Mouse (Mus musculus) kidney, postnatal 0 days (tissue): ENCODE measurements around the gene Rassf3. TPM values are rescaled to one million over a fixed set of nuclear protein-coding genes. Genes with fewer than 3 reads are reported as not detected.
A peak's percentile ranks its signal among the peaks of the same experiment; 100 is the strongest.

ENCODE experiments used
- ATAC-seq: fragments of 200-750 bp; cut with Nextera tagmentation; replicated peaks from 2 replicates; pipeline ENCODE4 v1.8.0; 2017; ENCODE audit warnings: low read depth, moderate number of reproducible peaks, moderate TSS enrichment, moderate library complexity; ENCODE audit not compliant: low FRiP score
- DNase-seq: peaks from one replicate; pipeline ENCODE4 v3.0.0-alpha.2; 2016; ENCODE audit warnings: low spot score
- H3K27ac ChIP-seq: fragments of 300-500 bp; sonication (generic); 2 replicates; pipeline ENCODE4 v1.5.1; 2014; ENCODE audit warnings: mild to moderate bottlenecking
- H3K27me3 ChIP-seq: fragments of 300-500 bp; sonication (generic); 2 replicates; pipeline ENCODE4 v1.6.1; 2014; ENCODE audit warnings: low read length, mixed read lengths; ENCODE audit not compliant: insufficient read depth
- H3K36me3 ChIP-seq: fragments of 300-500 bp; sonication (generic); 2 replicates; pipeline ENCODE4 v1.6.1; 2014; ENCODE audit warnings: low read length, mixed read lengths; ENCODE audit not compliant: insufficient read depth
- H3K4me1 ChIP-seq: fragments of 300-500 bp; sonication (generic); replicated peaks from 2 replicates; pipeline ENCODE4 v1.6.1; 2014; ENCODE audit warnings: antibody characterized with exemption, low read length, mixed read lengths; ENCODE audit not compliant: insufficient read depth
- H3K4me2 ChIP-seq: fragments of 300-500 bp; sonication (generic); 2 replicates; pipeline ENCODE4 v1.6.1; 2014; ENCODE audit warnings: mild to moderate bottlenecking, low read length, moderate library complexity, mixed read lengths
- H3K4me3 ChIP-seq: fragments of 300-500 bp; sonication (generic); replicated peaks from 2 replicates; pipeline ENCODE4 v1.5.1; 2014; ENCODE audit warnings: low read depth, low read length
- H3K9ac ChIP-seq: fragments of 300-500 bp; sonication (generic); 2 replicates; pipeline ENCODE4 v1.6.1; 2014; ENCODE audit warnings: low read depth, low read length
- H3K9me3 ChIP-seq: fragments of 300-500 bp; sonication (generic); replicated peaks from 2 replicates; pipeline ENCODE4 v1.6.1; 2016; ENCODE audit warnings: low read length, inconsistent platforms, mixed read lengths
- CTCF ChIP-seq: IDR thresholded peaks from 2 replicates; pipeline ENCODE4 v1.5.1; 2016; ENCODE audit warnings: antibody characterized with exemption, low read depth, mild to moderate bottlenecking, moderate library complexity
- WGBS: fragments of 180-500 bp; shearing (Covaris S2); extraction: QIAGEN DNeasy Blood & Tissue Kit; methylation state at CpG from one replicate; pipeline ENCODE4 v1.1.7; 2014; 5-methylcytosine and 5-hydroxymethylcytosine counted together
- polyA plus RNA-seq: library from polyadenylated mRNA; unstranded; fragments of >200 nt; fragmentation: Nextera tagmentation; extraction: Ambion mirVana; gene quantifications from 2 replicates; pipeline ENCODE4 v1.2.1, GENCODE M21; 2015

Rassf3 gene
- polyA plus RNA-seq, 1 experiment from 2014 or later: 11.9 TPM

DNA sequence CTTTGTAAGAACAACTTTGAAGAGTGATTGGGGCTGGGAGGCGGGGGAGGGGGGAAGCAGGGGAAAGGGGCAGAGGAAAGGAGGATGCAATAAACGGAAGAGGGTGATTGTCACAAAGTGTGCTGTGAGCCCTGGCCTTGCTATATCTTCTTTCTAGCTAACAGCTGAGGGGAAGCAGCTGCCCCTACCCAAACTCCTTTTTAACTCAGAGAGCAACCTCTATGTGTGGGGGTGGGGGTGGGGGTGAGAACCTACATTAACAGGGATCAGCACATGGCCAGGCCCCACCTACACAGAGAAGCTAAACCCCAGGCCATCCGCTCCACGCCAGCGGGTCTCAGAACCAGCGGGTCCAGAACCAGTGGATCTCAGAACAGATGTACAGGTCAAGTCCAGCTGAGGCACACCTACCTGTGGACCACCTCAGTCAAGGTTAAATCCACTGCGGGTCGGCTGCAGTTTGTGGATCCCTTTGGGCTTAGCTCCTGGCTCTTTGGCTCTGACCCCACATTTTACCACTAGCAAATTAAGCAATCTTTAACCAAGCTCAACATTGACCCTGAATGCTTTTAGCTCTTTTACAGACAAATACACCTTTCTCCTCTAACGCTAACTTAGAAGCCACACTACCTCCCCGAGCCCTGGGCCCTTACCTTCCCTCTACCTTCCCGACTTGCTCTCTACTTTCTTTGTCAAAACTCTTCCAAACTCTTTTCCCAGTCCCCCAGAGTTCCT, 64.3 kb downstream of the Rassf3 start:
- no peaks in the 10 kb centered on the region for H3K9me3 ChIP-seq
- H3K36me3 ChIP-seq: peaks cover 6% of the 10 kb centered on the region; the same call in 1 of the 2 replicates
- H3K9ac ChIP-seq: no peak overlapping the region
- H3K4me3 ChIP-seq: no peak overlapping the region
- ATAC-seq (no peak), DNase-seq (no peak)
- no peak overlapping the region for H3K27ac ChIP-seq
- WGBS: 76% methylated on average over 11 of the region's 11 CpGs
- peaks cover 12% of the 10 kb centered on the region; the same call in 1 of the 2 replicates for H3K4me1 ChIP-seq
- no peak overlapping the region for H3K4me2 ChIP-seq
- H3K27me3 ChIP-seq: no peaks in the 10 kb centered on the region
- TF ChIP-seq CTCF: no peak

DNA sequence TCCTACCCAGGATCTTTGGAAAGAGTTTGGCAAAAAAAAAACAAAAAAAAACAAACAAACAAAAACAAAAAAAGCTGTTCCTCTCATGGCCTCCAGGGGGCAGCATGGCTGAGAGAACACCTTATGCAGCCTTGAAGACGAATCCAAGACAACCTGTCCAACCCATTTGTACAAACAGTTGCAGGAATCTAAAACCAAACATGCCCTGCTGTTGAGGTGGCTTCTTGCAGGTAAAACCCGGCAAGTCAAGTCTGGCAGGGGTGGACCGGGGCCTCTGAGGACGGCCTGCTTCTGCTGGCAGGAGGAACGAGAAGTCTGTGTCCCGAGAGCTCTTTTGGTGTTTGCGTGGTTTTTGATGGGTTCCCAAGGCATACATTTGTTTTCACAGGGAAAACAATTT, 66.4 kb downstream of the Rassf3 start:
- TF ChIP-seq CTCF: peak; percentile 91
- WGBS: 68% methylated on average over 7 of the region's 7 CpGs
- peaks cover 6% of the 10 kb centered on the region; the same call in 1 of the 2 replicates for H3K36me3 ChIP-seq
- no peaks in the 10 kb centered on the region for H3K27me3 ChIP-seq
- 0 out of 2 replicates have a peak, but pooled peaks cover 7% of the 10 kb centered on the region for H3K4me1 ChIP-seq
- H3K9me3 ChIP-seq: no peaks in the 10 kb centered on the region
- no peak overlapping the region for H3K4me2 ChIP-seq
- no peak overlapping the region for H3K27ac ChIP-seq
- no peak for ATAC-seq
- peak; percentile 81 for DNase-seq
- H3K9ac ChIP-seq: no peak overlapping the region
- no peak overlapping the region for H3K4me3 ChIP-seq

DNA sequence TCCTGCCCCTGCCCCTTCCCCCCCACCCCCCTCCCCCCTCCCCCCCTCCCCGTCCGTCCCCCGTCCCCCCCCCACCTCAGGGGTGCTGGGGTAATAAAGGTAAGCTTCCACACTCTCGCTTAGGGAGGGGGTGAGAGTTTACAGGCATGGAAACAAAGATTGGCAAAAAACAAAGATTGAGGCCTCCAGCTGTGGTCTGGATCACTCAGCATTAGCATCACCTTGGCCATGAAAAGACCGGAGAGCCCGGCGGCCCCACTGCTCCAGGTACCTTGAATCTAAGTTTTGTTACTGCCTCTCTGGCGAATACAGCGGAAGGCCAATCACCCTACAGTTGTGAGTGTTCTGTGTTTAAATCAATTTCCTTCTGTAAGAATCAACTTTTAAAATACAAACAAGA, 72.2 kb downstream of the Rassf3 start:
- no peak overlapping the region for H3K27ac ChIP-seq
- ATAC-seq: no peak
- 78% methylated on average over 6 of the region's 9 CpGs for WGBS

DNA sequence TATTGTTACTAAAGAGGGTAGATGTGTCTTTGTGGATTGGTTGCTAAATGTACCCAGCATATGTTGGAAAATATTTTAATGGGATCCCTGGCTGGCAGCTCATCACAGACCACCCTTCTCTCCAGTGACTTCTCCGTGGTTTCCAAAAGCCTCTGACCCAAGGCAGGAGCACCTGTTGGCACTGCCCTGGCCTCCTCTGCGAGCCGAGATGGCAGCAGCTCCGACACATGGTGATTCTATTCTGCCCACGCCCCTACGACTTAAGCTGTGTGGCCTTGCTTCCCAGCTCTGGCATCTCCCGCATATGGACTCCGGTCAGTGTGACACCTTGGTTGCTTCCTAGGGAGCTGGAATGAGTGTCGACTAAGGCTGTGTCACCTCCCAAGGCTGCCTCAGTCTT, 73.0 kb downstream of the Rassf3 start:
- DNase-seq (no peak), ATAC-seq (no peak)
- Histone ChIP-seq H3K36me3 (no peaks in the 10 kb centered on the region), H3K27me3 (no peaks in the 10 kb centered on the region), H3K4me2 (no peak overlapping the region), H3K9me3 (no peaks in the 10 kb centered on the region), H3K4me3 (no peak overlapping the region), H3K4me1 (no peaks in the 10 kb centered on the region), H3K9ac (no peak overlapping the region), H3K27ac (no peak overlapping the region)
- TF ChIP-seq CTCF: no peak
- WGBS: 70% methylated on average over 9 of the region's 9 CpGs

More for the DNA sequence above, 72.2 kb downstream of the Rassf3 start:
- no peak for DNase-seq
- Histone ChIP-seq H3K27me3 (no peaks in the 10 kb centered on the region), H3K4me2 (no peak overlapping the region), H3K4me3 (no peak overlapping the region), H3K9ac (no peak overlapping the region), H3K9me3 (no peaks in the 10 kb centered on the region), H3K36me3 (no peaks in the 10 kb centered on the region), H3K4me1 (no peaks in the 10 kb centered on the region)
- TF ChIP-seq CTCF: no peak

DNA sequence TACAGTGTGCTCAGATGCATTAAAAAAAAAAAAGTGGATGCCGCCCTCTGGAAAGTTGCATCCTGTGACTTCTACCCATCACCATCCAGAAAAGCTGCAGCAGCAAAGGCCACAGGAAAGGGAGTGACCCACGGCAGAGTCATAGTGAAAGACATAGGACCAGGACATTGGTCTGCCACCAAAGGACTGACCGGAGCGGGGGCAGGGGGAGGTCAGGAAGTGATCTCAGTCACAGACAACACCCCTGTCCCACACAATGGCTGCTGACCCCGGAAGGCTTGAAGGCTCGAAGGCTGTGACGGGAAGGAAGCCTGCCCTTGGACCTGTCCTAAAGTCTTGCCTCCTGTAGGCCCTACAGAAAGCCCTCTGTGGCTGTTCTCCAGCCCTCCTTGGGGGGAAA, 75.1 kb downstream of the Rassf3 start:
- Histone ChIP-seq H3K4me1 (no peaks in the 10 kb centered on the region), H3K36me3 (0 out of 2 replicates have a peak, but pooled peaks cover 7% of the 10 kb centered on the region), H3K27me3 (no peaks in the 10 kb centered on the region), H3K4me3 (no peak overlapping the region), H3K4me2 (no peak overlapping the region), H3K9ac (no peak overlapping the region), H3K9me3 (no peaks in the 10 kb centered on the region), H3K27ac (no peak overlapping the region)
- no peak for ATAC-seq
- no peak for TF ChIP-seq CTCF
- no peak for DNase-seq
- WGBS: 78% methylated on average over 7 of the region's 7 CpGs

DNA sequence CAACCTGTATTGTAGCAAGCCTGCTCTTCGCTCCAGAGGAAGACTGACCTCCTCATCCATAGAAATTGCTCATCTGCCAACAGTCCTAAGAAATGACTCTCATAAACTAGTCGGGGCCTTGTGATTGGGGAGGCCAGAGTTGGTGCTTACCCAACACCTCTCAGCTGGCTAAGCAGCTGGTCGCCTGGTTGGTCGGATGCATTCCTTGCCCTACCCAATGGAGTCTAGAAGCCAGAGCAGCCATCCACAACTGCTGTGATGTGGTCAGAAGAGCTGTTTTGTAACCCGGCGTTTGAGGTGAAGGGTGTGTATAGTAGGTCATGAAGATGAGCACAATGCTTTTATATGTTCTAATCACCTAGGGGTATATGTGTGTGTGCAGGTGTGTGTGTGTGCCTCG, 77.5 kb downstream of the Rassf3 start:
- Histone ChIP-seq H3K27ac (no peak overlapping the region), H3K27me3 (no peaks in the 10 kb centered on the region), H3K36me3 (peaks cover 26% of the 10 kb centered on the region), H3K4me3 (no peak overlapping the region), H3K4me2 (no peak overlapping the region), H3K9ac (no peak overlapping the region), H3K9me3 (no peaks in the 10 kb centered on the region), H3K4me1 (no peaks in the 10 kb centered on the region)
- WGBS: 81% methylated on average over 7 of the region's 7 CpGs
- ATAC-seq (no peak), DNase-seq (no peak)
- no peak for TF ChIP-seq CTCF
